Mouse (Mus musculus): ENCODE measurements around the gene Gamt. TPM values are rescaled to one million over a fixed set of nuclear protein-coding genes. Genes with fewer than 3 reads are reported as not detected.
"Not testable (repeated sequence)": the region's sequence is repeated elsewhere in the genome, so short reads cannot be mapped to it uniquely, and the experiment has no call there.

The Gamt gene
- polyA plus RNA-seq, 1 experiment from 2014 or later, result 33.6 TPM

DNA sequence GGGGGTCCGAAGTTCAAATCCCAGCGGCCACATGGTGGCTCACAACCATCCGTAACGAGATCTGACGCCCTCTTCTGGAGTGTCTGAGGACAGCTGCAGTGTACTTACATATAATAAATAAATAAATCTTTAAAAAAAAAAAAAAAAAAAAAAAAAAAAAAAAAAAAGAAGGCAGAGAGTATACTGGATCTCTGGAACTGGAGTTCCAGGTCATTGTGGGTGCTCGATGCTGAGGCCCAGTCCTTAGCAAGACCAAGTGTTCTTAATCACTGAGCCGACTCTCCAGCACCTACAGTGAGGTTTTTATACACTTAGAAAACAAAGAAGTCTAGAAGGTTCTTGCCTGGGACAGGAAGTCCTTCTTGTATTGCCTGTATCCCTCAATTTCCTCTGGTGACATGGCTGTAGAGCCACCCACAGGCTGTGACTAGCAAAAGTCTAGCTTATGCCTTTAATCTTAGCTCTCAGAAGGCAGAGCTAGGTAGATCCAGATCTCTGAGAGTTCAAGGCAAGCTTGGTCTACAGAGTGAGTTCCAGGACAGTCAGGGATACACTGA is 49.2 kb downstream of the Gamt start:
- WGBS, result 76% methylated on average over 7 of the region's 7 CpGs
- H3K4me2 ChIP-seq (replicated peaks; ENCODE audit: low read depth, low read length); H3K9ac ChIP-seq (ENCODE audit: low read depth, low read length); H3K4me1 ChIP-seq (ENCODE audit: control insufficient read depth, insufficient read depth, low read length); H3K36me3 ChIP-seq (ENCODE audit: control insufficient read depth, insufficient read depth, low read length); ATAC-seq (ENCODE audit: low FRiP score, low TSS enrichment); H3K9me3 ChIP-seq (ENCODE audit: control insufficient read depth, low read length); H3K27ac ChIP-seq (ENCODE audit: low read depth, low read length); H3K4me3 ChIP-seq (ENCODE audit: low read length); H3K27me3 ChIP-seq (ENCODE audit: control insufficient read depth, insufficient read depth, low read length): not testable (repeated sequence)

DNA sequence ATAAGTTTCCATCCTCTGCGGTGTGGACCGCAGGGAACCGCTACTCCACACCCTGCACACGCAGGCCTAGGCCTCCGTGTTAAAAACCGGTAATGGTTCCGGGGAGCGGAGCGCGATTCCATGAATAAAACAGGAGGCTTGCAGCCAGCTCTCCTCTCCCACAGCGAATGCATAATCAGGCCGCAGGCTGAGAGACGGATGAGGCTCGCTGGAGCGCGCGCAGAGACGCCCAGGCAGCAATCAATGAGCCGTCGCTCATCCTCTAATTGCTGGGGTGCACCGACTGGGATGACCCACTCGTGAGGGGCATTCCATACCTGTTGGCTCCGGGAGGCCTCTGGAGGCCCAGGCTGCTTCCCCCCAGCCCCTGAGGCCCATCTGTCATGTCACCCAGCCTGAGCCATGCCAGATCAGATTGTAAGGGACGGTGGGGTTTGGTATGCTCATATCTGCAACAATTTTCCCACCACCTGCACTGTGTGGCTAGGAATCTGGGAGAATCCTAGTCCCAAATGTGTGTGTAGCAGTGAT is 51.9 kb downstream of the Gamt start:
- no peak overlapping the region for H3K9ac ChIP-seq (ENCODE audit: low read depth, low read length)
- H3K27me3 ChIP-seq (ENCODE audit: control insufficient read depth, insufficient read depth, low read length), result no peaks in the 10 kb centered on the region
- H3K36me3 ChIP-seq (ENCODE audit: control insufficient read depth, insufficient read depth, low read length), result no peaks in the 10 kb centered on the region
- WGBS, result 10% methylated on average over 24 of the region's 24 CpGs
- H3K27ac ChIP-seq (ENCODE audit: low read depth, low read length), result no peak overlapping the region
- ATAC-seq (ENCODE audit: low FRiP score, low TSS enrichment), result no peak
- peak overlapping the region; percentile 8; the same call in 1 of the 2 replicates for H3K4me2 ChIP-seq (replicated peaks; ENCODE audit: low read depth, low read length)
- no peaks in the 10 kb centered on the region for H3K9me3 ChIP-seq (ENCODE audit: control insufficient read depth, low read length)
- H3K4me1 ChIP-seq (ENCODE audit: control insufficient read depth, insufficient read depth, low read length), result 0 out of 2 replicates have a peak, but pooled peaks cover 6% of the 10 kb centered on the region
- H3K4me3 ChIP-seq (ENCODE audit: low read length), result no peak overlapping the region

GRCm38 (mm10) chr10:80208248-80208647 is 52.6 kb downstream of the Gamt start:
- no peak overlapping the region for H3K27ac ChIP-seq (ENCODE audit: low read depth, low read length)
- H3K9ac ChIP-seq (ENCODE audit: low read depth, low read length), result no peak overlapping the region
- ATAC-seq (ENCODE audit: low FRiP score, low TSS enrichment), result no peak
- H3K4me2 ChIP-seq (replicated peaks; ENCODE audit: low read depth, low read length), result no peak overlapping the region
- 0 out of 2 replicates have a peak, but pooled peaks cover 6% of the 10 kb centered on the region for H3K4me1 ChIP-seq (ENCODE audit: control insufficient read depth, insufficient read depth, low read length)
- H3K9me3 ChIP-seq (ENCODE audit: control insufficient read depth, low read length), result no peaks in the 10 kb centered on the region
- H3K27me3 ChIP-seq (ENCODE audit: control insufficient read depth, insufficient read depth, low read length), result no peaks in the 10 kb centered on the region
- WGBS, result 79% methylated on average over 4 of the region's 4 CpGs
- H3K4me3 ChIP-seq (ENCODE audit: low read length), result no peak overlapping the region
- no peaks in the 10 kb centered on the region for H3K36me3 ChIP-seq (ENCODE audit: control insufficient read depth, insufficient read depth, low read length)

Small RNAs within 50 kb of the gene (microRNA-seq; reads per million reads assigned to microRNA genes)
- gene Mir6911, result 1.1 reads per million

Other genes starting within 250 kb of the Gamt start
- gene Arhgap45, start 244.4 kb downstream of the Gamt start, polyA plus RNA-seq (2014; fragmentation: Nextera tagmentation; extraction: Ambion mirVana), result 4.8 and 7.7 TPM in 2 replicates
- gene Polr2e, start 221.2 kb downstream of the Gamt start, polyA plus RNA-seq (2014; fragmentation: Nextera tagmentation; extraction: Ambion mirVana), result 276 and 310 TPM in 2 replicates
- 552 and 641 TPM in 2 replicates for gene Gpx4, start 213.8 kb downstream of the Gamt start, polyA plus RNA-seq (2014; fragmentation: Nextera tagmentation; extraction: Ambion mirVana)
- 10.6 and 14.8 TPM in 2 replicates for gene Sbno2, start 155.4 kb downstream of the Gamt start, polyA plus RNA-seq (2014; fragmentation: Nextera tagmentation; extraction: Ambion mirVana)
- 26.6 and 42.0 TPM in 2 replicates for gene Stk11, start 145.2 kb downstream of the Gamt start, polyA plus RNA-seq (2014; fragmentation: Nextera tagmentation; extraction: Ambion mirVana)
- 519 and 582 TPM in 2 replicates for gene Atp5d, start 122.4 kb downstream of the Gamt start, polyA plus RNA-seq (2014; fragmentation: Nextera tagmentation; extraction: Ambion mirVana)
- gene Cbarp, start 120.2 kb downstream of the Gamt start, polyA plus RNA-seq (2014; fragmentation: Nextera tagmentation; extraction: Ambion mirVana), result 8.1 and 8.4 TPM in 2 replicates
- gene Midn, start 112.7 kb downstream of the Gamt start, polyA plus RNA-seq (2014; fragmentation: Nextera tagmentation; extraction: Ambion mirVana), result 42.3 and 46.2 TPM in 2 replicates
- 80.0 and 104 TPM in 2 replicates for gene Cirbp, start 95.0 kb downstream of the Gamt start, polyA plus RNA-seq (2014; fragmentation: Nextera tagmentation; extraction: Ambion mirVana)
- 10.3 and 12.1 TPM in 2 replicates for gene 1600002K03Rik, start 88.1 kb downstream of the Gamt start, polyA plus RNA-seq (2014; fragmentation: Nextera tagmentation; extraction: Ambion mirVana)
- 15.4 and 17.3 TPM in 2 replicates for gene Efna2, start 81.5 kb downstream of the Gamt start, polyA plus RNA-seq (2014; fragmentation: Nextera tagmentation; extraction: Ambion mirVana)
- gene Mum1, start 34.6 kb downstream of the Gamt start, polyA plus RNA-seq (2014; fragmentation: Nextera tagmentation; extraction: Ambion mirVana), result 64.4 and 65.1 TPM in 2 replicates
- 382 and 390 TPM in 2 replicates for gene Ndufs7, start 11.9 kb downstream of the Gamt start, polyA plus RNA-seq (2014; fragmentation: Nextera tagmentation; extraction: Ambion mirVana)
- 45.8 and 56.9 TPM in 2 replicates for gene Dazap1, start 474 bp upstream of the Gamt start, polyA plus RNA-seq (2014; fragmentation: Nextera tagmentation; extraction: Ambion mirVana)
- 1,166 and 1,350 TPM in 2 replicates for gene Rps15, start 31.4 kb upstream of the Gamt start, polyA plus RNA-seq (2014; fragmentation: Nextera tagmentation; extraction: Ambion mirVana)
- 1.0 and 1.4 TPM in 2 replicates for gene Apc2, start 35.0 kb upstream of the Gamt start, polyA plus RNA-seq (2014; fragmentation: Nextera tagmentation; extraction: Ambion mirVana)
- 36.1 and 40.5 TPM in 2 replicates for gene 2310011J03Rik, start 59.5 kb upstream of the Gamt start, polyA plus RNA-seq (2014; fragmentation: Nextera tagmentation; extraction: Ambion mirVana)
- gene Pcsk4, start 68.5 kb upstream of the Gamt start, polyA plus RNA-seq (2014; fragmentation: Nextera tagmentation; extraction: Ambion mirVana), result 6.2 and 8.1 TPM in 2 replicates
- gene Reep6, start 68.9 kb upstream of the Gamt start, polyA plus RNA-seq (2014; fragmentation: Nextera tagmentation; extraction: Ambion mirVana), result 5.6 and 7.1 TPM in 2 replicates
- 1.2 and 2.7 TPM in 2 replicates for gene Adamtsl5, start 87.4 kb upstream of the Gamt start, polyA plus RNA-seq (2014; fragmentation: Nextera tagmentation; extraction: Ambion mirVana)
- gene Plk5, start 95.4 kb upstream of the Gamt start, polyA plus RNA-seq (2014; fragmentation: Nextera tagmentation; extraction: Ambion mirVana), result 0.62 and 0.66 TPM in 2 replicates
- gene Mex3d, start 126.6 kb upstream of the Gamt start, polyA plus RNA-seq (2014; fragmentation: Nextera tagmentation; extraction: Ambion mirVana), result 8.7 and 14.6 TPM in 2 replicates
- 248 and 270 TPM in 2 replicates for gene Mbd3, start 138.5 kb upstream of the Gamt start, polyA plus RNA-seq (2014; fragmentation: Nextera tagmentation; extraction: Ambion mirVana)
- gene Uqcr11, start 145.8 kb upstream of the Gamt start, polyA plus RNA-seq (2014; fragmentation: Nextera tagmentation; extraction: Ambion mirVana), result 806 and 1,046 TPM in 2 replicates
- gene Tcf3, start 172.6 kb upstream of the Gamt start, polyA plus RNA-seq (2014; fragmentation: Nextera tagmentation; extraction: Ambion mirVana), result 134 and 162 TPM in 2 replicates
- not detected in 2 replicates for gene Onecut3, start 233.8 kb upstream of the Gamt start, polyA plus RNA-seq (2014; fragmentation: Nextera tagmentation; extraction: Ambion mirVana)

Data from kidney, embryonic 14.5 days (tissue).